Mouse (Mus musculus): ENCODE data around the gene Zfp276. TPM values are rescaled to one million over a fixed set of nuclear protein-coding genes. Genes with fewer than 3 reads are reported as not detected.
"Not testable (repeated sequence)": the region's sequence is repeated elsewhere in the genome, so short reads cannot be mapped to it uniquely, and the experiment has no call there.

The Zfp276 gene
- polyA plus RNA-seq, 1 experiment, result 3.3 TPM

- not testable (repeated sequence) for H3K4me3 ChIP-seq (ENCODE audit: insufficient read depth, low read depth, low read length); H3K4me1 ChIP-seq (ENCODE audit: control insufficient read depth, insufficient read depth, insufficient read length, low read length); H3K27ac ChIP-seq (replicated peaks; ENCODE audit: low read depth, low read length)
Observed at GRCm38 (mm10) chr8:123257593-123257992, 3.6 kb downstream of the Zfp276 start.

GRCm38 (mm10) chr8:123267926-123268656 lies 14.1 kb downstream of the Zfp276 start:
- Histone ChIP-seq H3K4me1 (ENCODE audit: control insufficient read depth, insufficient read depth, insufficient read length, low read length) (0 out of 2 replicates have a peak, but pooled peaks cover 4% of the 10 kb centered on the region), H3K27ac (replicated peaks; ENCODE audit: low read depth, low read length) (no peak overlapping the region), H3K4me3 (ENCODE audit: insufficient read depth, low read depth, low read length) (no peak overlapping the region)

- no peak overlapping the region for H3K4me3 ChIP-seq (ENCODE audit: insufficient read depth, low read depth, low read length)
- H3K27ac ChIP-seq (replicated peaks; ENCODE audit: low read depth, low read length), result no peak overlapping the region
- 0 out of 2 replicates have a peak, but pooled peaks cover 4% of the 10 kb centered on the region for H3K4me1 ChIP-seq (ENCODE audit: control insufficient read depth, insufficient read depth, insufficient read length, low read length)
Observed at GRCm38 (mm10) chr8:123271147-123271546, 17.2 kb downstream of the Zfp276 start.

GRCm38 (mm10) chr8:123271901-123272300 lies 17.9 kb downstream of the Zfp276 start:
- Histone ChIP-seq H3K4me1 (ENCODE audit: control insufficient read depth, insufficient read depth, insufficient read length, low read length) (0 out of 2 replicates have a peak, but pooled peaks cover 4% of the 10 kb centered on the region), H3K27ac (replicated peaks; ENCODE audit: low read depth, low read length) (no peak overlapping the region), H3K4me3 (ENCODE audit: insufficient read depth, low read depth, low read length) (no peak overlapping the region)

GRCm38 (mm10) chr8:123274447-123274846 lies 20.5 kb downstream of the Zfp276 start:
- H3K4me1 ChIP-seq (ENCODE audit: control insufficient read depth, insufficient read depth, insufficient read length, low read length), result 0 out of 2 replicates have a peak, but pooled peaks cover 4% of the 10 kb centered on the region
- no peak overlapping the region for H3K27ac ChIP-seq (replicated peaks; ENCODE audit: low read depth, low read length)
- H3K4me3 ChIP-seq (ENCODE audit: insufficient read depth, low read depth, low read length), result no peak overlapping the region

- no peak overlapping the region for H3K4me3 ChIP-seq (ENCODE audit: insufficient read depth, low read depth, low read length)
- H3K4me1 ChIP-seq (ENCODE audit: control insufficient read depth, insufficient read depth, insufficient read length, low read length), result 0 out of 2 replicates have a peak, but pooled peaks cover 4% of the 10 kb centered on the region
- no peak overlapping the region for H3K27ac ChIP-seq (replicated peaks; ENCODE audit: low read depth, low read length)
Observed at GRCm38 (mm10) chr8:123275096-123275495, 21.1 kb downstream of the Zfp276 start.

- H3K4me3 ChIP-seq (ENCODE audit: insufficient read depth, low read depth, low read length), result no peak overlapping the region
- H3K4me1 ChIP-seq (ENCODE audit: control insufficient read depth, insufficient read depth, insufficient read length, low read length), result no peaks in the 10 kb centered on the region
- H3K27ac ChIP-seq (replicated peaks; ENCODE audit: low read depth, low read length), result no peak overlapping the region
Observed at GRCm38 (mm10) chr8:123278445-123278844, 24.4 kb downstream of the Zfp276 start.

GRCm38 (mm10) chr8:123279828-123280227 lies 25.8 kb downstream of the Zfp276 start:
- H3K27ac ChIP-seq (replicated peaks; ENCODE audit: low read depth, low read length), result no peak overlapping the region
- no peaks in the 10 kb centered on the region for H3K4me1 ChIP-seq (ENCODE audit: control insufficient read depth, insufficient read depth, insufficient read length, low read length)
- H3K4me3 ChIP-seq (ENCODE audit: insufficient read depth, low read depth, low read length), result no peak overlapping the region

- Histone ChIP-seq H3K4me1 (ENCODE audit: control insufficient read depth, insufficient read depth, insufficient read length, low read length) (no peaks in the 10 kb centered on the region), H3K4me3 (ENCODE audit: insufficient read depth, low read depth, low read length) (no peak overlapping the region), H3K27ac (replicated peaks; ENCODE audit: low read depth, low read length) (no peak overlapping the region)
Observed at GRCm38 (mm10) chr8:123280302-123281094, 26.5 kb downstream of the Zfp276 start.

- not testable (repeated sequence) for H3K27ac ChIP-seq (replicated peaks; ENCODE audit: low read depth, low read length); H3K4me3 ChIP-seq (ENCODE audit: insufficient read depth, low read depth, low read length); H3K4me1 ChIP-seq (ENCODE audit: control insufficient read depth, insufficient read depth, insufficient read length, low read length)
Observed at GRCm38 (mm10) chr8:123282994-123283393, 29.0 kb downstream of the Zfp276 start.

- H3K27ac ChIP-seq (replicated peaks; ENCODE audit: low read depth, low read length), result no peak overlapping the region
- no peak overlapping the region for H3K4me3 ChIP-seq (ENCODE audit: insufficient read depth, low read depth, low read length)
- H3K4me1 ChIP-seq (ENCODE audit: control insufficient read depth, insufficient read depth, insufficient read length, low read length), result no peaks in the 10 kb centered on the region
Observed at GRCm38 (mm10) chr8:123283991-123284390, 30.0 kb downstream of the Zfp276 start.

GRCm38 (mm10) chr8:123284493-123284892 lies 30.5 kb downstream of the Zfp276 start:
- H3K4me3 ChIP-seq (ENCODE audit: insufficient read depth, low read depth, low read length), result no peak overlapping the region
- H3K4me1 ChIP-seq (ENCODE audit: control insufficient read depth, insufficient read depth, insufficient read length, low read length), result no peaks in the 10 kb centered on the region
- no peak overlapping the region for H3K27ac ChIP-seq (replicated peaks; ENCODE audit: low read depth, low read length)

- Histone ChIP-seq H3K4me3 (ENCODE audit: insufficient read depth, low read depth, low read length) (no peak overlapping the region), H3K4me1 (ENCODE audit: control insufficient read depth, insufficient read depth, insufficient read length, low read length) (no peaks in the 10 kb centered on the region), H3K27ac (replicated peaks; ENCODE audit: low read depth, low read length) (no peak overlapping the region)
Observed at GRCm38 (mm10) chr8:123287362-123287761, 33.4 kb downstream of the Zfp276 start.

- no peak overlapping the region for H3K27ac ChIP-seq (replicated peaks; ENCODE audit: low read depth, low read length)
- no peaks in the 10 kb centered on the region for H3K4me1 ChIP-seq (ENCODE audit: control insufficient read depth, insufficient read depth, insufficient read length, low read length)
- no peak overlapping the region for H3K4me3 ChIP-seq (ENCODE audit: insufficient read depth, low read depth, low read length)
Observed at GRCm38 (mm10) chr8:123290166-123290565, 36.2 kb downstream of the Zfp276 start.

GRCm38 (mm10) chr8:123290679-123291078 lies 36.7 kb downstream of the Zfp276 start:
- Histone ChIP-seq H3K27ac (replicated peaks; ENCODE audit: low read depth, low read length) (no peak overlapping the region), H3K4me3 (ENCODE audit: insufficient read depth, low read depth, low read length) (no peak overlapping the region), H3K4me1 (ENCODE audit: control insufficient read depth, insufficient read depth, insufficient read length, low read length) (no peaks in the 10 kb centered on the region)

All from brown adipose tissue, adult 24 weeks (tissue).